Mouse (Mus musculus): Measurements from ENCODE around the gene Vmn1r229. TPM values are rescaled to one million over a fixed set of nuclear protein-coding genes. Genes with fewer than 3 reads are reported as not detected.

Vmn1r229 gene
- polyA plus RNA-seq (2012; fragmentation: generic; extraction: Trizol), result not detected

GRCm38 (mm10) chr17:20811255-20811654, at the start of gene Vmn1r229:
Gene Vmn1r229, plus strand, starts transcription at chr17:20811555.

GRCm38 (mm10) chr17:20786057-20786456, 25.3 kb upstream of the Vmn1r229 start, which contains the start of gene Vmn1r228:
Gene Vmn1r228, minus strand, starts transcription at chr17:20786157.

GRCm38 (mm10) chr17:20840144-20840543, 28.8 kb downstream of the Vmn1r229 start, which contains the start of gene Vmn1r230:
Gene Vmn1r230, plus strand, starts transcription at chr17:20840444.

Other genes starting within 250 kb of the Vmn1r229 start
- gene Vmn2r109, start 246.8 kb upstream of the Vmn1r229 start, polyA plus RNA-seq (2012; fragmentation: generic; extraction: Trizol), result not detected
- not detected for gene Vmn2r110, start 215.1 kb upstream of the Vmn1r229 start, polyA plus RNA-seq (2012; fragmentation: generic; extraction: Trizol)
- not detected for gene Fpr-rs3, start 186.7 kb upstream of the Vmn1r229 start, polyA plus RNA-seq (2012; fragmentation: generic; extraction: Trizol)
- not detected for gene Vmn1r226, start 128.7 kb upstream of the Vmn1r229 start, polyA plus RNA-seq (2012; fragmentation: generic; extraction: Trizol)
- not detected for gene Vmn1r227, start 81.7 kb upstream of the Vmn1r229 start, polyA plus RNA-seq (2012; fragmentation: generic; extraction: Trizol)
- not detected for gene Vmn1r228, start 25.4 kb upstream of the Vmn1r229 start, polyA plus RNA-seq (2012; fragmentation: generic; extraction: Trizol)
- gene Vmn1r230, start 28.9 kb downstream of the Vmn1r229 start, polyA plus RNA-seq (2012; fragmentation: generic; extraction: Trizol), result not detected
- not detected for gene Vmn1r231, start 93.5 kb downstream of the Vmn1r229 start, polyA plus RNA-seq (2012; fragmentation: generic; extraction: Trizol)
- not detected for gene Vmn1r232, start 108.2 kb downstream of the Vmn1r229 start, polyA plus RNA-seq (2012; fragmentation: generic; extraction: Trizol)
- 100 to 1,000 TPM; 439 to 597 TPM for gene Ppp2r1a, start 133.8 kb downstream of the Vmn1r229 start, polyA plus RNA-seq (2012; fragmentation: generic; extraction: Trizol)
- under 1 TPM in 1 of 2 experiments, not detected in 1; 0.01 TPM for gene Vmn1r233, start 184.9 kb downstream of the Vmn1r229 start, polyA plus RNA-seq (2012; fragmentation: generic; extraction: Trizol)
- gene Zfp160, start 197.3 kb downstream of the Vmn1r229 start, polyA plus RNA-seq (2012; fragmentation: generic; extraction: Trizol), result 1 to 10 TPM in 1 of 2 experiments, under 1 TPM in 1; 0.44 to 3.1 TPM

Data from C3H10T1/2 (cell line).